Mouse (Mus musculus) telencephalon, adult 2 months (tissue): ENCODE measurements around the gene Abhd16b.

Experiments used
- DNase-seq: peaks from one replicate; pipeline ENCODE4 v3.0.0-alpha.2; 2011; ENCODE audit warnings: low read depth, low spot score

The Abhd16b gene

GRCm38 (mm10) chr2:181493156-181493927 lies at the start of gene Abhd16b:
Gene Abhd16b (plus strand): TSS chr2:181493206.
- DNase-seq = no peak

GRCm38 (mm10) chr2:181452181-181452580 lies 40.8 kb upstream of the Abhd16b start:
- no peak for DNase-seq

DNA sequence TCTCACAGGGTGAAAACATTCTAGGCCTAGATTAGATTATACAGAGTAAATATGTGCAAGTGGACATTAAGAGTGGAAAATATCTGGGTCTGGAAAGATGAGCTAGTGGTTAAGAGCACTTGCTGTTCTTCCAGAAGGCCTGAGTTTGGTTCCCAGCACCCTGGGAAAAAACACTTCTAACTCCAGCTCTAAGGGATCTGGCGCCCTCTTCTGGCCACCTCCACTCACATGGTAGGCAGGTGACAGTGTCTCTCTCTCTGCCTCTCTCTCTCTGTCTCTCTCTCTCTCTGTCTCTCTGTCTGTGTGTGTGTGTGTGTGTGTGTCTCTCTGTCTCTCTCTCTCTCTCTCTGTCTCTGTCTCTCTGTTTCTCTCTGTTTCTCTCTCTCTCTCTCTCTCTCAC lies 39.7 kb upstream of the Abhd16b start:
- no peak for DNase-seq

DNA sequence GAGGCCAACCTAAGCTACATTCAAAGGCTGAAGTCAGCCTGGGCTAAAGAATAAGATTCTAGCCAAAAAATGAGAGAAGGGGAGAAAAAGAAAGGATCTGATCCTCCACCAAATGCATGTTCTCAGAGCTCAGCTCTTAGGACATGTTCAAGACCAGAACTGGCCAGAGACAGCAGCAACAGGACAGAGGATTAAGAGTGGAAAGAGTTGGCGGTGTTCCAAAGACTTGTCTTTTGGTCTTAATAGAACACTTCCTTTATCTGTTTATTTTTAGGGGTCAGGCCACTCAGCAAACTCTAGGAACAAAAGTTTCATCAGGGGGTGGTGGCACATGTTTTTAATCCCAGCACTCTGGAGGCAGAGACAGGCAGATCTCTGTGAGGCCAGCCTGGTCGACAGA lies 37.1 kb upstream of the Abhd16b start:
- no peak for DNase-seq

GRCm38 (mm10) chr2:181457831-181458230 lies 35.2 kb upstream of the Abhd16b start:
- no peak for DNase-seq

GRCm38 (mm10) chr2:181458411-181459152 lies 34.4 kb upstream of the Abhd16b start:
- no peak for DNase-seq

GRCm38 (mm10) chr2:181459153-181459672 lies 33.8 kb upstream of the Abhd16b start, which contains the start of gene Zbtb46:
Gene Zbtb46 (minus strand): TSS chr2:181459426.
- no peak for DNase-seq

DNA sequence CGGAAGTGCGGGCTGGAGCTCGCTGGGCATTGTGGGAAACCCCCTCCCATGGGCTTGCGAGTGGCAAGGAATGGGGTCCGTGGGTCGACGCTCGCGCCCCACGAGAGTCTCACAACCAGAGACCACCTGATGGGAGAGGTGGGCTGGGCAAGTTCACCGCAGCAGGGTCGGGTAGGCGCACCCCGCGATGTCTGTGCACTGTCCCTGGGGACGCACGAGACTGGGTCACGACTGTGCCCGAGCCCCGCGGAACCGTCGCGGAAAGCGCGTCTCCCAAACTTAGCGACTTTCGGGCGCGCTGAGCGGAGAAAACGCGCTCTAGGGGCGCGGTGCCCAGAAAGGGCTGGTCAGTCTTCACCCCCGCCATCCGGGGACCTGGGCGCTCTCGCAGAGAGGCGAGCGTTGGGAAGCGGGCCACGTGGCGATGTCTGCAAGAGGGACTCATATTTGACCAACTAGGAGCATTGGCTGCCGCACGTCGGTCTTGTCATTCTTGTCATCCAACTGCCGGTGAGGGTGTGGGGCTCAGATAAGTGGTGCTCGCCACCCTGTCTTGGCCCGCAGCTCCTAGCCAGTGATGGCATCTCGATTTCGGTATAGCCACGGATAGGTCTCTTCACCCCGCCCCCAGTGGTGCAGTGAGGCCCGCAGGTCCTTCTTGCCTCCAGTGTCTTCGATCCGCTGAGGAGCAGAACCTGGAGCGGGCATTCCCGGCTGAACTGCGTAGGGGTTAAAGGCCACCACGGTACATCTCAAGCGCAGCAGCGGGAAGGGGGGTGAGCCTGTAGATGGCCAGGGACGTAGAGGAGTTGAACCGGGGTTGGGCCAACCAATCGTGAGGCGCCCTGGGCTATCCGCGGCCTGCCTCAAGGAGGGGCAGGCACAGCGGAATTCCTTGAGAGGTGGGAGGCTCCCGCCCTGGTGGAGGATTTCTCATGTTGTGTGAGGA lies 33.1 kb upstream of the Abhd16b start:
- DNase-seq = no peak

GRCm38 (mm10) chr2:181461536-181462100 lies 31.4 kb upstream of the Abhd16b start:
- DNase-seq = no peak

- DNase-seq = no peak
Observed at GRCm38 (mm10) chr2:181462604-181463003, 30.4 kb upstream of the Abhd16b start.

- DNase-seq = no peak
Observed at GRCm38 (mm10) chr2:181463008-181463738, 29.8 kb upstream of the Abhd16b start.

DNA sequence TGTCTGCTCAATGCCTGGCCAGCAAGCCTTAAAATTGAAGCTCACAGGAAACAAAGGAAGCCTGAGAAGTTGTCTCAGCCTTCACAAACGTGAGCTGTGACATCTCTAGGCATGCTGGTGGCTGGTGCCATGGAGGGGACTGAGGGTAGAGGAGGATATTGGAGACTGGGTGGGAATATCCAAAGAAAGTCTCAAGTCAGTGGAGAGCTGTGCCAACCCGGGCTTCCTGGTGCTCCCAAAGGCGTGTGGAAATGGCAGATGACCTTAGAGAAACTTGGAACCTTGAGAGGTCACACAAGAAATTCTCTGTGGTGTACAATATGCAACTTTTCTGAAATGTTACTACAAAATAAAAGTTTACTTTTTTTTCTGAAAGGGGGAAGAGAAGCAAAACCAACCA lies 27.6 kb upstream of the Abhd16b start:
- DNase-seq = no peak

GRCm38 (mm10) chr2:181470285-181470684 lies 22.7 kb upstream of the Abhd16b start:
- DNase-seq = no peak

DNA sequence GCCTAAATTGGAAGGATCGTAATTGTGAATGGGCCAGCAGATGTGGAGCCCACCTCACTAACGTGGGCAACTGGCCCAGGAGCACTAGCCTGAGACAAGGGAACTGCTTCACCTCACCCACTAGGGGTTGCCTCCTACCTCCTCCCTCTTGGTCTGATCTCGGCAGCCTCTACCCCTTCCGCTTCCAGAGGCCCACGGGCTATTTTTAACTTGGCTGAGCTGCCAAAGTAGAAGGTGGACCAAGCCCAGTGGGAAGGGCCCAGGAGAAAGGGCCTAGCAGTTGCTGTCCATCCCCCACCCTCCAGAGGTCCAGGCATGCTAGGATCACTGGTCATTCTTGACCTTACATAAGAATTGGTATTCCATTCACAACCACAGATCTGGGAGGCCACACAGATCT lies 21.8 kb upstream of the Abhd16b start:
- no peak for DNase-seq

DNA sequence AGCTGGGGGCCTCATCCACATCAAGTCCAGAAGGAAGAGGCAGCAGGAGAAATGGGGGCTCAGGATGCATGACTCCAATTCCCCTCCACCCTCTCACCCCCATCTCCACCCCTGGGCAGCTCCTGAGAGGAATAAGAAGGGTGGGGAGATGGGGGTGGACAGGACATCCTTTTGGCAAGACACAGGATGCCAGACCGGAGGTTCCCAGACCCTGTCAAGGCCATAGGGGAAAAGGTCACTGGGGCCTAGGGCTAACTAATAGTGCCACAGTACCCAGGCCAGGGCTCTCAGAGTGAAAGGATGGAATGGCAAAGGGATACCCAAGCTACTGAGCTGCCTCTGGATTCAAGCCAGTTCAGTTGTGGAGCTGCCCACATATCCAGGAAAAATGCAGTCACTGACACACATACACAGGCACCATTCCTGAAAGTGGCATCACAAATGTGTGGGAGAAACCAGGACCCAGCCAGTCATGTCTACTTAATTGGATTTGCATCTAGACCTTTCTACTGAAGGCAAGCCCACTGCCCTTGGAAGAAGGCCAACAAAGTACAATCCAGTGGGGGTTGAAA lies 20.7 kb upstream of the Abhd16b start:
- no peak for DNase-seq

DNA sequence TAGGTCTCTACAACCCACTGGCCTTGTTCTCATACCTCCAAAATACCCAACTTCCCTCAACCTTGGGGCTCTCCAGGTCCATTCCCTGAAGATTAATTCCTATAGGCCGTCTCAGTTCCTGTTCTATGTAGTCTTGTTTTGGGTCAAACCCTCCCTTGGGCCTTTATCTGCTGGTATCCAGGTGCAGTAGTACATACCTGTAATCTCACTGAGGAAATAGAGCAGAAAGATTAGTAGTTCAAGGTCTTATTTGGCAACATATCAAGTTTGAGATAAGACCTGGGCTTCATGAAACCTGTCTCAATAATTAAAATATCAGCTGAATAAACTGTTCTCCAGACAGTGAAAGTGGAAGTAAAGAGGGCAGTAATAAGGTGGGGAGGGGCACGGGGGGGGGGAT lies 9.9 kb upstream of the Abhd16b start:
- DNase-seq = no peak

DNA sequence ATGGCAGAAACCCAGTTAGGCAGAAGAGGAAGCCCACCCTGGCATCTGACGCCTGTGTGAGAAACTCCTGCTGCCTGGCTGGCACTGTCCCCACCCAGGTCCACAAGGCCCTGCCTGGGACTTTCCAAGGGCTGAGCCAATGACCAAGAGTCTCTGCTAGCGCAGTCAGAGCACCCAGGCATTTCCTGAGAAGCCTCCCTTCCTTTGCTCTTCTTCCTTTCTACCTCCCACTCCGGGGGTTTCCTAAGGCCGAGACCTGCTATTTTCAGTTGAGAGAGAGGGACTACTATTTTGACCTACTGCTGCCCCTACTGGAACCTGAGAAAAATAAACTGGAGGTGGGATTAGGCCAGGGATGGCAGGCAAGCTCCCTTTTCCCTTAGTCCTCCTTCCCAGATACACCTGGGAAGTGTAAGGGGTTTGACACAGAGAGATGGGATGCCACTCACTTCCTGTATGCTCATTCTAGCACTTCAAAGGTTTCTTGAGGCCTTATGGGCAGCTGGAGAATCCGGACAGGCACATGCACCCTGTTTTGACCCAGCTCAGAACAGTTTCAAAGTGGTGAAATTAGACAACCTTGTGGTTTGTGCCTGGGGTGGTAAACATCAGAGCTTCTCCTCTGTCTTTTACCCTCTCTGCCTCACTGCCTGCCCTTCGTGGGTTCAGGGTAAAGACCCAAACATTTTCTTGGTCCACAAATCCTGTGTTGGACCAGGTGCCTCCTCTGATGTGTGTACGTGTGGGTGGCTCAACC lies 9.3 kb upstream of the Abhd16b start:
- no peak for DNase-seq

GRCm38 (mm10) chr2:181484456-181485233 lies 8.4 kb upstream of the Abhd16b start:
- DNase-seq = no peak

DNA sequence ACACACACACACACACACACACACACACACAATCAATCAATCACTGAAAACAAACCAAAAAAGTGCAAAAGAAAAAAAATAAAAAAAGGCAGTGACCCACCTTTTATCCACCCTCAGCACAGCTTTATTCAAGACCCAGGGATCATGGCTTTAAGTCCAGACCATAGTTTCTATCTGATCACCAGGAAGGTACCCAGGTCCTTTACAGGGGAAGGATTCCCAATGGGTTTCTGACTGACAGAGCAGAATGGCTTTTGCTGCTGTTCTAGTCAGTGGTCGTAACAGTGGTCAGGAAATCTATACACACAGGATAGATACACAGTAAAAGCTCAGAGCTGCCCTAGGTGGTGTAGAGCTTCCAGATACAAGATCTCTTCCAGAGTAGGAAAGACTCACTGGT lies 7.3 kb upstream of the Abhd16b start:
- DNase-seq = no peak
